14 mouse cellular contexts compared by ENCODE assay signal in the genomic region with DNA sequence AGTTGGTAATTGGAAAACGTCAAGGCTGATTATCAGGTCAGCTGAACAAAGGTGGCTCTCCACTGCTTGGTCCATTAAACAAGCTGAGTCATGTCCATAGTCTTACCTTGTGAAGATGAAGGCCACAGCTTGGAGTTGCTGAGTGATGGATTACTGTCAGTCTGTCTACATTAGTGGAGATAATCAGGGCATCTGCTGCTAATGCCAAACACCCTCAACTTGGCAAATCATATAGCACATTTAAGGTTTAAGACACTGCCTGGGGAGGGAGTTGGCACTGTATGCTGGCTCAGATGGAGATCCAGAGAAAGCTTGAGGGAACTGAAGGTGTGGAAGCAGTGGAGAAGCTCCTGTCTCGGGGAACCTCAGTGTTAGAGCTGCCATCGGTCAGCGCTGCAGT.
"Had no signal": no experiment of that assay in that cellular context is flagged by ENCODE, and none has a peak within 500 bp of the region (broad histone marks: within the 10 kb centered on the region; RNA-seq: fewer than 3 reads in every experiment).

No protein-coding gene starts in this region.

- ATAC-seq: liver, postnatal 0 days; lung, postnatal 0 days; midbrain, embryonic 16.5 days had no signal

- DNase-seq: liver, postnatal 0 days; lung, adult 2 months; lung, postnatal 14 days; lung, postnatal 36 days; midbrain, embryonic 14.5 days; right cerebral cortex, adult 18-20 months; right cerebral cortex, postnatal 25 days; right cerebral cortex, postnatal 4 days; spleen, adult 18-20 months; thymus, adult 18-20 months; thymus, postnatal 14 days; thymus, postnatal 36 days had no signal
